Mouse (Mus musculus): ENCODE data around the gene Procr. TPM values are rescaled to one million over a fixed set of nuclear protein-coding genes. Genes with fewer than 3 reads are reported as not detected.

The Procr gene
- total RNA-seq, 2 experiments from 2014 or later = 2.5 to 3.4 TPM

DNA sequence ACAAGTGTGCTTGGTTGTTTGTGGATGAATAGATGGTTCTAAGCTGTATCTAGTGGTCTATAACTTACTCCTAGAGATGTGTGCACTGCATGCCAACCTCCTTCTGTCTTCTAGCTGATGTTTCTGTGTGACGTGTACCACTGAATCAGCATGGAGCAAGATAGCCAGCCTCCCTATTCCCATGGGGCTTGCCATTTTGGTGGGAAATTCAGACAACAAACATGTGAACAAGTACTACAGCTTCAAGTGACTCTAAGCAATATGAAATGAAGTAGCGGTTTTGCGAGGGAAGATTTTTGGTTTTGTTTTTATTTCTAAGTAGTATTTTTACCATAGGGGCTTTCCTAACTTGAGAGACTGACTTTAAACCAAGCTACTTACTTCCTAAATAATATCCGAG, 1.5 kb upstream of the Procr start:
- no peak for DNase-seq
- intact Hi-C loops (cut with DNase I) = no loop called here

DNA sequence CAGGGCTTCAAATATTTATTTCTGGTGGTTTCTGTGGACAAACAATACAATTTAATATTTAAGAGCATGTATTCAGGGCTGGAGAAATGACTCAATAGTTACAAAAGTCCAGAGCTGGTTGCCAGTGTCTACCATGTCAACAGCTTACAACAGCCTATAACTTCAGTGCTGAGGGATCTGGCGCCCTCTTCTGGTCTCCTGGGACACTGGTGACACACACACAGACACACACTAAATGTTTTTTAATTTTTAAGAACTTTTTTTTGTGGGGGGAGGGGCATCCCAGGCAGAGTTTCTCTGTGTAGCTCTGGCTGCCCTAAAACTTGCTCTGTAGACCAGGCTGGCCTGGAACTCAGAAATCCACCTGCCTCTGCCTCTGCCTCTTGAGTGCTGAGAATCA, 4.8 kb downstream of the Procr start:
- DNase-seq = peak; percentile 57
- intact Hi-C loops (cut with DNase I) = no loop called here

DNA sequence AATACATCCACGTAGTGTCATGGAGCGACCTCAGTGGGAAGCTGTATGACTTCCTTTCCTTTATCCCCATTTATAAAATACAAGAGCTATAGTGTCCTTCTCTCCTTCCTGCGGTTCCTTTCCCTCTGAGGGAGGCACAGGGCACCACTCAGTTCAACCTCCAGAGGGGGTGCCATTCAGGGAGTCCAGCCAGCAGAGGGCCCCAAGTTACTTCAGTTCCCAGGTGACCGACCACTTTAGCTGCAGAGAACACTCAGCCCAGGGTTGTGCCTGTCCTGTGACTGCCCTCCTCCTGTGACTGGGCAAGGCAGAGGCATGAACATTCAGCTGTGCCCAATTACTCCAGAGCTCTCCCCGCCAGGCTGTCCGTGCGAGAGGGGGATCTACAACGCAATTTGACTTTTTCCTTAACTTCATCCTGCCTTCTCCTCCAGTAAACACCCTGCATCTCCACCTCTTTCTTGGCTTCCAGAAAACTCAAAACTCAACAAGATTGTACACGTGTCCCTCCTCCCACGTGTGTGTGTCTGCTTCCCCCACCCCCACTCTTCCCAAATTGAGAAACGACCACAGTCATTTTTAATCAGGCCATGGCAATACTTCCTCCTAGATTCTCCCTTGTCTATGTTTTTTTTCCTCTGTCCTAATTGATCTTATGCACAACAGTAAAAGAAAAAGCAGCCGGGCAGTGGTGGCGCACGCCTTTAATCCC, 6.1 kb downstream of the Procr start:
- DNase-seq = no peak
- intact Hi-C loops (cut with DNase I) = no loop called here

DNA sequence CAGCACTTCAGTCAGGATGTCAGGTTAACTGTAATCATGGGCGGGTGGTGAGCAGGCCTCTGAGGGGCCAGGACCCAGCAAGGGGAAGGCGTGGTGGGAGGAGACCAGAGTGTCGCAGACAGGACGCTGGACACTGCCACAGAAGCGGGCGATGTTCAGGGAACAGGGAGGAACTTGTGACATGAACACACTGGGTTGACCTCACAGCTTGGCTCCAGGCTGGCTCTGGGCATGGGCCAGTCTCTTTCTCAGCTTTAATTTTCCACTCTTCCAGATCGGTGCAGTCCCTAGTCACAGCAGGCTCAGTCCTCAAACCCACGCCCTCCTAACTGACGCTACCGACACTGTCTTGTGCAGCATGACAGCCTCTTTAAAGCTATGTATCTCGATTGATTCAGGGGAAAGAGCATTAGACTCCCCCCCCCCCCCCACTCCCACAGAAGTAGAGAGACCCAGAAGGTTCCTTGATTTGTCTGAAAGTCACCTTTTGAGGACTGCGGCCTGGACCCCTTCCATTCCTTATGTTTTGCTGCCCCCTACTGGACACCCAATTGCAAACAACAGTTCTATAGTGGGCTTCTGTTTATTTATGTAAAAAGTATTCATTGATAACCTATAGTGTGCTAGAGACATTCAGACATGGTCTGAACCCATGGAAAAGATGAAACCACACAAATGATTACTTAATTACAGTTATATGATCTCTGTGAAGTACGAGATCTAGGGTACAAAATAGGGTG, 13.9 kb downstream of the Procr start:
- intact Hi-C loops (cut with DNase I) = loop anchor here (2.0 to 10.0 kb wide), 4 partner anchors 68 to 470 kb away; partner anchors contain the start of genes Acss2 and Ggt7
- peak; percentile 82 for DNase-seq

DNA sequence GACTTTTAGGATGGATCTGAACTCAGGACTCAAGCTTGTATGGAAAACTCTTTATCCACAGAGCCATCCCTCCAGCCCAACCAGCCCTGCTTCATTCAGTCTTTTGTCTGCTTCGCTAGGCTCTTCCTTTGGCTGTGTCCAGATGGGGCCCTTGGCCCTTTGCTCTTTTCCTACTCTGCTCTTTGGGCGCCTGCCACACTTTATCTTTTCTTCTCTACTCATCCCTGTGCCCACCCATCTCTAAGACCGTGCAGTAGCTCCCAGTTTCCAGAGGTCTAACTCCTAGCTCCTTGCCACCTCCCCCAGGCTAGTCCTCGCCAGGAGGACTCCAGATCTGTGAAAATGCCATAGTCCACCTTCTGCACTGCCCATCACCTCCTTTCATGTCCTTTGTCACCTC, 22.7 kb downstream of the Procr start:
- no peak for DNase-seq
- intact Hi-C loops (cut with DNase I) = no loop called here

DNA sequence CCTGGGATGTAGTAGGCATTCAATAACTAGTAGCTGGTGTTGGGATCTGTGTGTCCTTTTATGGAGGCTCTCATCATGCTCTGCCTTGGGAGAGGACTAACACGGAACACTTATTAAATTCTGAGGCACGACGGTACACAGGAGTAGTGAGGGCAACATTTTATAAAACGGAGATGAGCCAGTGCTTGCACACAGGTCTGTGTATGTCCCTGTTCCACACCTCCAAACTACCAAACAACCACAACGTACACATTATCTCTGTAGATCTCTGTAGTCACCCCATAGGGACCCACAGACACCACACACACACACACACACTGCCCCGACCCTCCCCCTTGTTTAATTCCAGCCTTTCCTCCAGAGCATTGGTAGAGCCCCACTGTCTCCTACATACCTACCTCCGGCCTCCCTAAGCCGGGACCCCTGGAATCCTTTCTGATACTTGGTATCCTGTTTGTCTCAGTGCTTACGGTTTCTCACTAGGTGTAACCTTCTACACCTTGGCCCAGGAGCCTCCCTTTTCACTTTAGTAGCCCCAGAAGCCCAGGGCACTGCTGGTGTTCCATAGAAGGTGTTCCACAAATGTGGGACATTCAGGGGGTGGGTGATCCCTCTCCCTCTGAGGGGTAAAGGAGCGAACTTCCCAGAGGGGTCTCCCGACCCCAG, 23.5 kb downstream of the Procr start:
- intact Hi-C loops (cut with DNase I) = no loop called here
- no peak for DNase-seq

DNA sequence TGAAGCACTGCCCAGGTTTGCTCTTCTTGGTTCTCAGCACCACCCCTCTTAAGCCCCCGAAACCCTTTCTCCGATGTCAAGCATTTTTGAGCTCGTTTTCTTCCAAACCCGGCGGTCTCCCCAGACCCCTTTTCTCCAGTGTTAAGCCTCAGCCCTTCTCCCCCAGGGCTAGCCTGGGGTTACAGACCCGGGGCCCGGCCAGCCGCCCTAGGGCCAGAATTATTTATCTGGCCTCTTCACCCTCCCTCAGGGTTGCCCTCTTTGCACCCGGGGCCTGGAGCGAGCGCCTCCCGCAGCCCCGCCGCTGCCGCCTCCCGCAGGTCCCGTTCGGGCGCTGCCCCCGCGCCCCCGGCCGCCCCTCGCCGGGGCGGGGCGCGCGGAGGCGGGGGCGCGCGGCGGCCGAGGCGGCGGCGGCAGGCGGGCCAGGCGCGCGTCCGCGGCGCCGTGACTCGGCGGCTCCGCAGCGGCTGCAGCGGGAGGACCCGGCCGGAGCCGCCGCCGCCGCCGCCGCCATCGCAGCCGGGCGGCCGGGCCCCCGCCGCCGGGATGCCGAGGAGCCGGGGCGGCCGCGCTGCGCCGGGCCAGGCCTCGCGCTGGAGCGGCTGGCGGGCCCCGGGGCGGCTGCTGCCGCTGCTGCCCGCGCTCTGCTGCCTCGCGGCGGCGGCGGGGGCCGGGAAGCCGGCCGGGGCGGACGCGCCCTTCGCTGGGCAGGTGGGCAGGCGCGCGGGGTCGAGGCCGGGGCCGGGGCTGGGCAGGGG, 24.2 kb downstream of the Procr start, which contains the start of gene Mmp24:
Mmp24 (plus strand) TSS at position 416 of the 758 bp plus-strand sequence.
- DNase-seq = no peak
- intact Hi-C loops (cut with DNase I) = no loop called here

DNA sequence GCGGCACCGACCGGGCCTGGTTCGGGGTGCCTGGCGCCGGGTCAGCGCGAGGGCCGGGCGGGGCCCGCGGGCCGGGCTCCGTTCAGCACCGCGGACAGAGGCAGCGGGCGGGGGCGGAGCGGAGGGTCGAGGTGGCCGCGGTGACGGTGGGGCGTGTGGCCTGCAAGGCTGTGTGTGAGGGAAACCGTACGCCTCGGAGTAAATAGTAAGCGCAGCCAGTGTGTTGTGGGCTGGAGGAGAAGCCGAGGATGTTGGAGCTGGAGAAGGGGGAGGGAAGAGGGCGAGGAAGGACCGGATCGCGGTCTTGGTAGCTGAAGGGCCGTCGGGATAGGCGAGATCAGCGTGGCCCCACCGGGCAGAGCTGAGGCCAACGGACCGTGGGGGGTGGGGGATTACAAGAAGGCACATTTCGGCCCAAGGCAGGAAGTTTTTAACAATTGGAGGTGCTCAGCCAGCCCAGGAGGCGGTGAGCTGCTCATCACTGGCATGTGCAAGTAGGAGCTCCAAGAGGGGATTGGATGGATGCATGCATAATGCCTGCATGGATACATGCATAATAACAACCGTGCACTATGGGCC, 24.9 kb downstream of the Procr start:
- intact Hi-C loops (cut with DNase I) = no loop called here
- peak; percentile 64 for DNase-seq

DNA sequence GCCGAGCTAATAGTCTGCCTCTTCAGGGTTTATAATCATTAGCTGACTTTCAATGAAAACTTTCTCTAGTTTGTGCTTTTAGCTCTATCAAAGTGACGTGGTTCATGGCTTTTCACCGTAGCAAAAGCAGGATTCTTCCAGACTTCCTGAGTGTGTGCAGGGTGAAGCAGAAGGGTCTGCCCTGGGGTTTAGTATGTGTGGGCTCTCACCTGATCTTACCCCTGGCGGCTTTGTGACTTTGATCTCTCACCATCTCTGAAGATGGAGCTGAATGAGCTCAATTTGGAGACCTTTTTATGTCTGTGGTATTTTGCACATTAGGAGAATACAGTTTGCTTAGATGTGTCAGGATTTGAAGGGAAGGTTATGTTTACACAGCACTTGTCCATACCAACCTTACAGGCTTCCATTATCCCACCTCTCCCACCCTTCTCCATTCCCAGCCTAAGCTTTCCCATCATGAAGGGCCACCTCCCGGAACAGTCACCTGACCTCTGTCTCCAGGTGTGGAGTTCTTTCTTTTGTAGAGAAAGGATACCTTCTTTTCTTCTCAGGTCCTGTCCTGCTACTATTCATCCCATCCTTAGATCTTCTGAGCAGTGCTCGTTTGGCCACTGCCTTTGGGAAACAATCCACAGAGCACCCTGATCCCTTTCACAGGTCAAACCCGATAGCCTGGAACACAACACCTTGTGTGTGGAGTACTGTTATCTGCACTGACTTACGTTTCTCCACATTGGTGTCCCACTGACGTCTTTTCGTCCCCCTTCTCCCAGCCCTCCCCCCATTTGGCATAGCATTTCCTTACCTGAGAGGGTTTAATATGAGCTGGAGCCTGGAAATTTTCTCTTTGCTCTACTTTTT, 26.1 kb downstream of the Procr start:
- intact Hi-C loops (cut with DNase I) = no loop called here
- DNase-seq = no peak

DNA sequence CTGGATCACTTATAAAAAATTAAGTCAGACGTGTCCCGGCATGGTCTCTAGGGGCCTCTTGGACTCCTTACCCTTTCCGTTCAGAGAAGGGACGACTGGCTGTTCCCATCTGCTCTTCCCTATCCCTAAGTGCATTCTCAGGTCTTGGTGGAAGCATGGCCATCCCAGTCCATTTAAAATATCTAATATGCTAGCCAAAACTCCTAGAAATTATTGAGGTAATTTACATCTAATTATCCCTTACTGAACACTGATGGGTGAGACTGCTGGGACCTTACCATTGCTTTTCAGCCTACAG, 26.7 kb downstream of the Procr start:
- intact Hi-C loops (cut with DNase I) = no loop called here
- DNase-seq = no peak

DNA sequence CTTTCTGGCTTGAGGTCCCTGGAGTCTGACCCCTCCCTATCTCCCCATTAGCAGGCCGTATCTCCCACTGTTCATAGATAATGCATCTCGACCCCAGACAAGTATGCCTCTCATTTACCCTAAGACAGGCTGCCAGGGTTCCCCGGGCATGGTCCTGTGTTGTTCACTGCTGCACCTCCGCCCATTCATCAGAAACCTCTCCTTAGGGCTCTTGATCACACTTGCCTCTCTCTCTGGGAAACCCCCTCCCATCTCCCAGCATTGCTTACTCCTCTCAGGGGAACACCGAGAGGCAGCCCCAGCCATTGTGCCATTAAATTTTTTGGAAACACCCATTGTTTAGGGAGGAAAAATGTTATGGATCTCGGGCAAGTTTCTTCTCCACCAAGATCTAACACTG, 27.1 kb downstream of the Procr start:
- DNase-seq = no peak
- intact Hi-C loops (cut with DNase I) = no loop called here

DNA sequence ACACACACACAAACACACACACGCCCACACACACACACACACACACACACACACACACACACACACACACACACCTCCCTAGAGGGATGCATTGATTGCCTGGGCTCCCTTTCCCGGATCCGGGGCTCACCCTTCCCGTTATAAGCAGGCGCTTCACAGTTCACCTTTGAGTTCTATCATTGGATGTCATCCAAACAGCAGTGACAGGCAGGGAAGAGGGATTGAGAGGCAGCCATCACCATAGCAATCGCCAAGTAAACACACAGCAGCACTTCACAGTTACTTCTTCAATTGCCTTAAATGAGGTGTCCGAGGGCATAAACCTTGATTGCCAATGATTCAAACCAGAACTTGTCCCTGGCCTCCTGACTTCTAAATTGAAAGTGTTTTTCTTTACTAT, 28.1 kb downstream of the Procr start:
- intact Hi-C loops (cut with DNase I) = no loop called here
- no peak for DNase-seq

DNA sequence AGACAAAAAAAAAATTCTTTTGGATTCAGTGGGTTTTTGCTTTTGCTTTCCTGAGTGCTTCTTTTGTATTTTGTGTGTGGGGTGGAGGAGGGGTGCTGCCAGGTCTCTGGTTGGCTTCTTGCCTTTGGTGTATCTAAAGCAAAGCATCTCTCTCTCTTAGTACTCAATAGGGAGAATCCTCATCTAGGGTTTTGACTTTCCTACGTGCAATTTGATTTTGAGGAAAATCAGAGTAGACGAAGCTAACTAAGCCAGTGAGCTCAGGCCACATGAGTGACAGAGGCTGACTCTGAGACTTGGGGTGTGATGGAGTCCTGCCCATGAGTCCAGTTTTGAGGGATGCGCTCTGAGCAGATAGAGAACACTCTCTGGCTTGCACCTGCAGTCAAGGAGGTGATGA, 28.6 kb downstream of the Procr start:
- intact Hi-C loops (cut with DNase I) = no loop called here
- no peak for DNase-seq

DNA sequence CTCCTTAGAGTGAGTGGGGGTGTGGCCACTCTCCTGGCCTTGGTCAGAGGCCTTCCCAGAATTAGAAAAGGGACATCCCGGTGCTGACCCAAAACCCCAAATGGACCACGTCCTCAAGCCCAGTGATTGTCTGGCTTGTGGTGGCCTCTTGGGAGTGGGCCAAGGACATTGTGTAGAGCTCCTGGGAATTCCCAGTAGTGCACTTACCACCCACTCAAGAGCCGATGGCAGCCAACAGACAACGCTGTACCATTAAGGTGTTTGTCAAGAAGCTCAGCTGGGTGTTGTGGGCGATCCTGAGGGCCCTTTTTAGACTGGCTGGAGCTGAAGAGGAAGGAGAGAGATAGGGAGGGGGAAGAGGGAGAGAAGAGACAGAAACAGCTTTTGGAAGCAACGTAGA, 33.6 kb downstream of the Procr start:
- intact Hi-C loops (cut with DNase I) = no loop called here
- no peak for DNase-seq

DNA sequence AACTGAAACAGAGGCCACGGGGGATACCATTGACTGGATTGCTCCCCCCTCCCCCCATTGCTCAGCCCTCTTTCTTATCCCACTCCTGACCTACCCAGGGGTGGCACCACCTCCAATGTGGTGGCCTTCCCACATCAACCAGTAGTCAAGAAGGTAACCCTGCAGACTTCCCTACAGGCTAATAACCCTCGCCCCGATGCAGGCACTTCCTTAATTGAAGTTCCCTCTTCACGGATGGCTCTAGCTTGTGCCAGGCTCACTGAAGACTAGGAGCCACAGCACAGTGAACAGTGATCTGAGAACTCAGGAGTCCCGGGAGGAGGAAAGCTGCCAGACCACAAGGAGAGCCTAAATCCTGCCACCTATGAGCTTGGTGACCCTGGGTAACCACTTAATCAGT, 36.0 kb downstream of the Procr start:
- intact Hi-C loops (cut with DNase I) = no loop called here
- DNase-seq = no peak

DNA sequence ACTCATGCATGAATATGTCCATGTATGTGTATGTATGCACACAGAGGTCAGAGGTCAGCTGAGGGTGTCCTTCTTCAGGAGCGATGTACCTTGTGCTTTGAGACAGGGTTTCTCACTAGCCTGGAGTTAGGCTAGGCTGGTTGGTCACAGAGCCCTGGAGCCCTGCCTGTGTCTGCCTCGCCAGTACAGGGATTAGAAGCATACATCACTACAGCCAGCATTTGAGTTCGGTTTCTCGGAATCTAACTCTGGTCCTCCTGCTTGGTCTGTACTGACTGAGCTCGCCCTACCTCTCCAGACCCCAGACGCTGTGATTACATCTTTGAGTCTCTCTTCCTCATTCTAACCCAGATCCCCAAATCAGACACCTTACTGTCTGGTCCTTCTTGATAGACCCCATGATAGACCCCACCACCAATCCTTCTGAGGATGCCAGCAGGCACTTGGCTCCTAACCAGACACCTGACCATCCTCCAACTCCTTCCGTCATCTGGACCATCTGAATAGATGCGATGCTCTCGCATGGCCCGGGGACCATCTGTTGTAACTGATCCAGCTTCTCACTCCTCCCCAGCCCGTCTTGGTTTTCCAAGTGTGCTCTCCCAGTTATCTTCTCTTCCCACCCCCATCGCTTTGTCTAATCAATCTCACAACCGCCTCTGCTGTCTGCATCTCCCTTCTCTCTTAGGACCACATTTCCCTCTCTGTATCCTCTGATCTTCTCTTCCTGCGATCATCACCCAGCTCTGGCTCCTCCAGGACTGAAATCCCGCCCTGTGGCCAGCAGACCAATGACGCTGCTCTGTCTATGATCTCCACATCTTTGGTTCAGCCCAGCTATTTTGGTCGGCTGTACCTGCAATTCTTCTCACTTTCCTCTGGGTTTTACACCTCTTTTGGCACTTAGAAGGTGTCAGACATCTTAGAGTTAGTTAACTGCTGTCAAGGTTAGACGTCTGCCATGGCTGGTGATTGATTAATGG, 37.3 kb downstream of the Procr start:
- intact Hi-C loops (cut with DNase I) = no loop called here
- peak; percentile 76 for DNase-seq

DNA sequence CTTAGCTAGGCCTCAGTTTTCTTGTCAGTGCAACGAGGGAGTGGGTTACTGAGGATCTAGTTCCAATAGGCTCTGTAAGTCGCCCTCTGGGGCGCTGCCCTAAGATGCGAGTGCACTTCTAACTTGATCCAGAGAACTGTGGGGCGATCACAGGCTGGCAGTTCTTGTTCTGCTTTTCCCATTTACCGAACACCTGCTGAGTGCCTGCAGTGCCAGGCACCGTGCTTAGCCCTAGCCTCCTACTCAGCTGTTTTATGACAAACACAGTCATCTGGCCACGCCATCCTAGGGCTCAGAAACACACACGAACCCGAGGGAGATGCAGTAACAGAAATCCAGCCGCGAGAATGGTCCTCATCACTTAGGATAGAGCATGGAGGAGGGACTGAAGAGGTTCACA, 42.0 kb downstream of the Procr start:
- intact Hi-C loops (cut with DNase I) = no loop called here
- no peak for DNase-seq

DNA sequence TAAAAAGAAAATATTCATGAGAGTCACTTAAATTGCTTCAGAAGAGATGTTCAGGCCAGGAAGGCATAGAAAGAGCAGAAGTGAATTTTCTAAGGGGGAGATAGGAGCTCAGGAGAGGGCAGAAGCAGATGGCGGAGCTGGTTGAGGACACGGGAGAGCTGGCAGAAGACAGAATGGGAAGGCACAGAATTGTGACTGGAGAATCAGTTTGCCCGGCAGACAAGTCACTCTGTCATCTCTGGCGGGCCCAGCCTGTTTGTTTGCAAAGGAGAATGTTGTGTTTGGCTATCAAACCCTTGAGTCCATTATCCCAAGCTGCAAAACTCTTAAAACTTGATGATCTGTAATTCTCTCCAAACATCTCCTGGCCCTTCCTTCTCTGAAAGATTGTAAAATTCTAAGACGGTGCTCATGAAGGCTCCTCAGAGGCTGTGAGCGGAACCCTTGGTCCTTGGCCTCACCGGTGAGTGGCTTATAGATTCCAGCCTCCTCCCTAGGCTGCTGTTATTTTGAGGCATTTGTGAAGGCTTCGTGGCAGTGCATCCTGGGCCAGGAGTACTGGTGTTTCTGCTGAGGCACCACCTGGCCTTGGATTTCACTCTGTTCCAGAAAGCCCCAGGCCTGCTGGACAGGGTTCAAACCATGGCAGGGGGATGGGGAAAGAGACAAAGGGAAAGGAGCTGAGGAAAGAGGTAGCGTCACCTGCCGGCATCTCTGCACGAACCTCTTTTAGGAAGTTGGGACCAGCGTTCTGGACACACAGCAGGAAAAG, 43.9 kb downstream of the Procr start:
- peak; percentile 94 for DNase-seq
- intact Hi-C loops (cut with DNase I) = no loop called here

Data from left cerebral cortex, postnatal 4 days (tissue).